Mouse (Mus musculus) lung, adult 2 months (tissue): ENCODE measurements around the gene Cdc14b. TPM values are rescaled to one million over a fixed set of nuclear protein-coding genes. Genes with fewer than 3 reads are reported as not detected.

Experiments used
- DNase-seq: peaks from one replicate; pipeline ENCODE4 v3.0.0; 2022
- H3K4me1 ChIP-seq: fragments of 200-500 bp; 2 replicates; pipeline ENCODE4 v1.6.1; 2011; ENCODE audit warnings: low read length; ENCODE audit not compliant: control insufficient read depth, insufficient read depth
- H3K4me3 ChIP-seq: fragments of 200-500 bp; replicated peaks from 2 replicates; pipeline ENCODE3; 2011; ENCODE audit warnings: low read depth, mild to moderate bottlenecking, control low read depth, low read length; ENCODE audit errors: extremely low read depth
- CTCF ChIP-seq: fragments of 200-500 bp; IDR thresholded peaks from 2 replicates; pipeline ENCODE4 v1.5.1; 2011; ENCODE audit warnings: mild to moderate bottlenecking, low read length, control low read depth; ENCODE audit not compliant: insufficient read depth
- POLR2A ChIP-seq: fragments of 200-500 bp; IDR thresholded peaks from 2 replicates; pipeline ENCODE4 v1.6.1; 2011; ENCODE audit warnings: low read depth, mild to moderate bottlenecking, control low read depth, low read length, borderline replicate concordance; ENCODE audit errors: extremely low read depth
- WGBS: fragments of 180-500 bp; shearing (Covaris S2); methylation state at CpG from one replicate; pipeline ENCODE4 v1.1.7; 2018; 5-methylcytosine and 5-hydroxymethylcytosine counted together
- polyA plus RNA-seq: library from polyadenylated mRNA; depleted of rRNA; stranded (reverse); fragments of >200 nt; gene quantifications from 2 replicates; pipeline ENCODE4 v1.2.3, GENCODE M21; 2012; rRNA removed

The Cdc14b gene
- polyA plus RNA-seq, 1 experiment: 6.6 TPM

DNA sequence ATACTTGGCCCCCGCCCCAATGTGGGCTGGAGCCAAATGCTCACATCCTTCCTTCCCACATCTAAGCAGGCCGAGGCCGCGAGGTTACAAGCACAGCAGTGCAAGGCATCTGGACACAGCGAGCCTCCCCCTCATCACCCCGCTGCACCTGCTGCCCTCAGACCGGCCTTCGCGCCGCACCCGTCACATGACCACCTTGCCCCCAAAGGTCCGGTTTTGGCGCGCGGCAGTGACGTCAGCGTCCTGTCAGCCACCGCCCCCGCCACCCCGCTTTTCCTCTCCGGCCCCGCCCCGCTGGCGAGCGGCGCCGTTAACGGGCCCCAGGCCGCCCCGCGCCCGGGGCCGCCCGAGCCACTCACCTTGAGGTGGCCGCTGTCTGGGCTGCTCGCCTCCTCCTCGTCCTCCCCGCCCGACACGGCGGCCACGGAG lies 122.8 kb downstream of the Cdc14b start:
- Histone ChIP-seq H3K4me3 (peak overlapping the region; percentile 86), H3K4me1 (no peaks in the 10 kb centered on the region)
- DNase-seq: peak; percentile 87
- no peak for TF ChIP-seq CTCF
- peak; percentile 67; the same call in 1 of the 2 replicates for TF ChIP-seq POLR2A
- 1% methylated on average over 42 of the region's 42 CpGs for WGBS

DNA sequence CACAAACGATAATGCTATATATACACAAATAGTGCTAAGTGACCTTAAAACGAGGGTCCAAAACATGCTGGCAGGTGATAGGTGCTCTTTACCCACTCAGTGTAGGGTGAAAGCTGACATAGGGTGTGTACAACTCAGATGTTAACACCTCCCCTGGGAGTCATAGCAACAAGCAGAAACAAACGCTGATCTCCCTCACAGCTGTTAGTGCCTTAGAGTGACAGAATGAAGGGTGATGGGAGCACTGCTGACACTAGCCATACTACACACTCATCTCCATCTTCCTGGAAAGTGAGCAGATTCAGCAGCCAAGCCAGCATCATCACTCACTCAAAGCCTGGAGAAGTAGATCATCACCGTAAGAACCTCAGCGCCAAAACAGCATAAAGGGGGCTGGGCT lies 125.0 kb downstream of the Cdc14b start:
- DNase-seq: no peak
- 45% methylated on average over 5 of the region's 5 CpGs for WGBS
- TF ChIP-seq CTCF: no peak
- no peak for TF ChIP-seq POLR2A
- H3K4me3 ChIP-seq: no peak overlapping the region
- H3K4me1 ChIP-seq: no peaks in the 10 kb centered on the region

Other genes starting within 250 kb of the Cdc14b start
- gene Hsd17b3, start 186.1 kb downstream of the Cdc14b start, polyA plus RNA-seq: not detected in 2 replicates
- 5.7 and 6.8 TPM in 2 replicates for gene Slc35d2, start 145.9 kb downstream of the Cdc14b start, polyA plus RNA-seq
- gene Zfp367, start 122.1 kb downstream of the Cdc14b start, polyA plus RNA-seq: 7.1 and 10.4 TPM in 2 replicates
- gene Habp4, start 113.5 kb downstream of the Cdc14b start, polyA plus RNA-seq: 22.6 and 26.7 TPM in 2 replicates
- 17.8 and 18.0 TPM in 2 replicates for gene Aaed1, start 37.4 kb upstream of the Cdc14b start, polyA plus RNA-seq
- 62.8 and 98.1 TPM in 2 replicates for gene Ctsl, start 95.6 kb upstream of the Cdc14b start, polyA plus RNA-seq
- gene Cdk20, start 157.0 kb upstream of the Cdc14b start, polyA plus RNA-seq: 17.0 and 20.1 TPM in 2 replicates
- not detected in 2 replicates for gene Fam240b, start 222.5 kb upstream of the Cdc14b start, polyA plus RNA-seq